Mouse (Mus musculus) myocyte (in vitro differentiated cells): Measurements from ENCODE around the gene Map4k3.

Experiments
- CEBPB ChIP-seq: IDR thresholded peaks from 2 replicates; pipeline ENCODE4 v1.6.1; 2011; ENCODE audit warnings: mild to moderate bottlenecking, moderate library complexity; ENCODE audit not compliant: poor library complexity, insufficient read depth, severe bottlenecking
- E2F4 ChIP-seq: IDR thresholded peaks from one replicate; pipeline ENCODE4 v1.6.1; 2011; ENCODE audit warnings: mild to moderate bottlenecking, control low read depth, moderate library complexity; ENCODE audit not compliant: insufficient read depth
- MAX ChIP-seq: IDR thresholded peaks from one replicate; pipeline ENCODE4 v1.6.1; 2011; ENCODE audit warnings: low read depth, mild to moderate bottlenecking, control low read depth
- POLR2A ChIP-seq: IDR thresholded peaks from one replicate; pipeline ENCODE4 v1.6.1; 2011; ENCODE audit warnings: low read depth, mild to moderate bottlenecking, control low read depth, moderate library complexity; ENCODE audit not compliant: insufficient read length
- REST ChIP-seq: IDR thresholded peaks from one replicate; pipeline ENCODE4 v1.6.1; 2011; ENCODE audit warnings: mild to moderate bottlenecking, control low read depth, moderate library complexity; ENCODE audit not compliant: insufficient read depth, insufficient read length
- TCF12 ChIP-seq: IDR thresholded peaks from one replicate; pipeline ENCODE4 v1.6.1; 2011; ENCODE audit warnings: mild to moderate bottlenecking, control low read depth; ENCODE audit not compliant: poor library complexity, insufficient read depth, severe bottlenecking
- TCF3 ChIP-seq: IDR thresholded peaks from one replicate; pipeline ENCODE4 v1.6.1; 2011; ENCODE audit warnings: low read depth, control low read depth; ENCODE audit not compliant: insufficient read length
- USF1 ChIP-seq: IDR thresholded peaks from one replicate; pipeline ENCODE4 v1.6.1; 2011; ENCODE audit warnings: low read depth, mild to moderate bottlenecking, control low read depth, moderate library complexity

GRCm38 (mm10) chr17:80739421-80739820 is 11.1 kb upstream of the Map4k3 start:
- no peak for TF ChIP-seq TCF12
- no peak for TF ChIP-seq POLR2A
- no peak for TF ChIP-seq MAX
- no peak for TF ChIP-seq E2F4
- no peak for TF ChIP-seq TCF3
- TF ChIP-seq REST, result no peak
- TF ChIP-seq USF1, result no peak
- no peak for TF ChIP-seq CEBPB
